Mouse (Mus musculus) stomach, postnatal 0 days (tissue): Measurements from ENCODE around the gene Cnot6. TPM values are rescaled to one million over a fixed set of nuclear protein-coding genes. Genes with fewer than 3 reads are reported as not detected.

Source experiments
- ATAC-seq: fragments of 200-750 bp; cut with Nextera tagmentation; 2 replicates; pipeline ENCODE4 v1.8.0; 2017; ENCODE audit not compliant: low FRiP score, low TSS enrichment
- DNase-seq: peaks from one replicate; pipeline ENCODE4 v3.0.0-alpha.2; 2016; ENCODE audit warnings: low spot score
- H3K27ac ChIP-seq: fragments of 300-500 bp; sonication (generic); replicated peaks from 2 replicates; pipeline ENCODE4 v1.5.1; 2014; ENCODE audit warnings: mild to moderate bottlenecking, control low read depth
- H3K27me3 ChIP-seq: fragments of 300-500 bp; sonication (generic); 2 replicates; pipeline ENCODE4 v1.6.1; 2014; ENCODE audit warnings: low read length; ENCODE audit not compliant: control insufficient read depth, insufficient read depth
- H3K36me3 ChIP-seq: fragments of 300-500 bp; sonication (generic); 2 replicates; pipeline ENCODE4 v1.6.1; 2014; ENCODE audit warnings: low read length, mixed read lengths; ENCODE audit not compliant: control insufficient read depth, insufficient read depth
- H3K4me1 ChIP-seq: fragments of 300-500 bp; sonication (generic); replicated peaks from 2 replicates; pipeline ENCODE4 v1.6.1; 2014; ENCODE audit warnings: antibody characterized with exemption; ENCODE audit not compliant: control insufficient read depth, insufficient read depth
- H3K4me2 ChIP-seq: fragments of 300-500 bp; sonication (generic); replicated peaks from 2 replicates; pipeline ENCODE4 v1.6.1; 2014; ENCODE audit warnings: low read depth, mild to moderate bottlenecking, control low read depth, moderate library complexity
- H3K4me3 ChIP-seq: fragments of 300-500 bp; sonication (generic); 2 replicates; pipeline ENCODE4 v1.5.1; 2014; ENCODE audit warnings: low read depth, low read length, control low read depth
- H3K9ac ChIP-seq: fragments of 300-500 bp; sonication (generic); 2 replicates; pipeline ENCODE4 v1.6.1; 2014; ENCODE audit warnings: mild to moderate bottlenecking, low read length, control low read depth, mixed read lengths
- H3K9me3 ChIP-seq: fragments of 300-500 bp; sonication (generic); 2 replicates; pipeline ENCODE4 v1.6.1; 2016; ENCODE audit warnings: low read length; ENCODE audit not compliant: control insufficient read depth
- CTCF ChIP-seq: IDR thresholded peaks from 2 replicates; pipeline ENCODE4 v1.5.1; 2016; ENCODE audit warnings: antibody characterized with exemption, low read depth, mild to moderate bottlenecking, moderate library complexity
- EP300 ChIP-seq: optimal IDR thresholded peaks from 2 replicates; pipeline ENCODE3; 2016; ENCODE audit warnings: antibody characterized with exemption
- WGBS: fragments of 180-500 bp; shearing (Covaris S2); extraction: QIAGEN DNeasy Blood & Tissue Kit; methylation state at CpG from one replicate; pipeline ENCODE4 v1.1.7; 2014; 5-methylcytosine and 5-hydroxymethylcytosine counted together
- polyA plus RNA-seq: library from polyadenylated mRNA; unstranded; fragments of >200 nt; fragmentation: Nextera tagmentation; extraction: Ambion mirVana; gene quantifications from 2 replicates; pipeline ENCODE4 v1.2.1, GENCODE M21; 2015

The Cnot6 gene
- polyA plus RNA-seq, 1 experiment from 2014 or later = 29.1 TPM

GRCm38 (mm10) chr11:49658065-49658464 lies 54.5 kb downstream of the Cnot6 start:
- no peak for TF ChIP-seq CTCF
- TF ChIP-seq EP300 = no peak
- H3K4me2 ChIP-seq = no peak overlapping the region
- no peaks in the 10 kb centered on the region for H3K27me3 ChIP-seq
- no peak overlapping the region for H3K9ac ChIP-seq
- H3K4me3 ChIP-seq = no peak overlapping the region
- H3K9me3 ChIP-seq = 0 out of 2 replicates have a peak, but pooled peaks cover 2% of the 10 kb centered on the region
- no peak overlapping the region for H3K27ac ChIP-seq
- DNase-seq = no peak
- 62% methylated on average over 4 of the region's 4 CpGs for WGBS
- no peaks in the 10 kb centered on the region for H3K4me1 ChIP-seq
- ATAC-seq = no peak
- no peaks in the 10 kb centered on the region for H3K36me3 ChIP-seq

GRCm38 (mm10) chr11:49655501-49655900 lies 57.0 kb downstream of the Cnot6 start:
- DNase-seq (no peak), ATAC-seq (no peak)
- TF ChIP-seq CTCF (no peak), EP300 (no peak)
- Histone ChIP-seq H3K36me3 (no peaks in the 10 kb centered on the region), H3K9ac (no peak overlapping the region), H3K27me3 (no peaks in the 10 kb centered on the region), H3K4me2 (no peak overlapping the region), H3K9me3 (0 out of 2 replicates have a peak, but pooled peaks cover 2% of the 10 kb centered on the region), H3K4me1 (no peaks in the 10 kb centered on the region), H3K4me3 (no peak overlapping the region), H3K27ac (no peak overlapping the region)

GRCm38 (mm10) chr11:49654651-49655050 lies 57.9 kb downstream of the Cnot6 start:
- Histone ChIP-seq H3K4me1 (no peaks in the 10 kb centered on the region), H3K36me3 (no peaks in the 10 kb centered on the region), H3K9ac (no peak overlapping the region), H3K27ac (no peak overlapping the region), H3K27me3 (no peaks in the 10 kb centered on the region), H3K9me3 (0 out of 2 replicates have a peak, but pooled peaks cover 2% of the 10 kb centered on the region), H3K4me2 (no peak overlapping the region), H3K4me3 (no peak overlapping the region)
- TF ChIP-seq EP300 = no peak
- TF ChIP-seq CTCF = no peak
- 91% methylated on average over 5 of the region's 5 CpGs for WGBS
- ATAC-seq (no peak), DNase-seq (no peak)

GRCm38 (mm10) chr11:49653079-49653408 lies 59.5 kb downstream of the Cnot6 start:
- no peaks in the 10 kb centered on the region for H3K36me3 ChIP-seq
- H3K9me3 ChIP-seq = 0 out of 2 replicates have a peak, but pooled peaks cover 2% of the 10 kb centered on the region
- peak overlapping the region; percentile 18; the same call in 1 of the 2 replicates for H3K4me2 ChIP-seq
- no peaks in the 10 kb centered on the region for H3K4me1 ChIP-seq
- DNase-seq = no peak
- no peak for TF ChIP-seq EP300
- TF ChIP-seq CTCF = no peak
- H3K4me3 ChIP-seq = no peak overlapping the region
- no peaks in the 10 kb centered on the region for H3K27me3 ChIP-seq
- WGBS = 30% methylated on average over 11 of the region's 11 CpGs
- H3K27ac ChIP-seq = no peak overlapping the region
- ATAC-seq = peak; percentile 68
- no peak overlapping the region for H3K9ac ChIP-seq

- DNase-seq (peak; percentile 84), ATAC-seq (peak; percentile 46)
- 16% methylated on average over 19 of the region's 19 CpGs for WGBS
- no peak overlapping the region for H3K9ac ChIP-seq
- no peaks in the 10 kb centered on the region for H3K27me3 ChIP-seq
- H3K9me3 ChIP-seq = 0 out of 2 replicates have a peak, but pooled peaks cover 2% of the 10 kb centered on the region
- no peaks in the 10 kb centered on the region for H3K36me3 ChIP-seq
- peak overlapping the region; percentile 18; the same call in 1 of the 2 replicates for H3K4me2 ChIP-seq
- H3K4me1 ChIP-seq = no peaks in the 10 kb centered on the region
- no peak for TF ChIP-seq EP300
- TF ChIP-seq CTCF = peak; percentile 78
- H3K27ac ChIP-seq = no peak overlapping the region
- H3K4me3 ChIP-seq = no peak overlapping the region
Observed at GRCm38 (mm10) chr11:49652401-49653078, 60.0 kb downstream of the Cnot6 start.

- Histone ChIP-seq H3K9me3 (0 out of 2 replicates have a peak, but pooled peaks cover 2% of the 10 kb centered on the region), H3K9ac (no peak overlapping the region), H3K27ac (no peak overlapping the region), H3K4me3 (no peak overlapping the region), H3K27me3 (no peaks in the 10 kb centered on the region), H3K4me2 (no peak overlapping the region), H3K36me3 (no peaks in the 10 kb centered on the region), H3K4me1 (no peaks in the 10 kb centered on the region)
- ATAC-seq (no peak), DNase-seq (no peak)
- 77% methylated on average over 10 of the region's 10 CpGs for WGBS
- TF ChIP-seq CTCF = no peak
- no peak for TF ChIP-seq EP300
Observed at GRCm38 (mm10) chr11:49651762-49652322, 60.7 kb downstream of the Cnot6 start.
